In the genomic region with DNA sequence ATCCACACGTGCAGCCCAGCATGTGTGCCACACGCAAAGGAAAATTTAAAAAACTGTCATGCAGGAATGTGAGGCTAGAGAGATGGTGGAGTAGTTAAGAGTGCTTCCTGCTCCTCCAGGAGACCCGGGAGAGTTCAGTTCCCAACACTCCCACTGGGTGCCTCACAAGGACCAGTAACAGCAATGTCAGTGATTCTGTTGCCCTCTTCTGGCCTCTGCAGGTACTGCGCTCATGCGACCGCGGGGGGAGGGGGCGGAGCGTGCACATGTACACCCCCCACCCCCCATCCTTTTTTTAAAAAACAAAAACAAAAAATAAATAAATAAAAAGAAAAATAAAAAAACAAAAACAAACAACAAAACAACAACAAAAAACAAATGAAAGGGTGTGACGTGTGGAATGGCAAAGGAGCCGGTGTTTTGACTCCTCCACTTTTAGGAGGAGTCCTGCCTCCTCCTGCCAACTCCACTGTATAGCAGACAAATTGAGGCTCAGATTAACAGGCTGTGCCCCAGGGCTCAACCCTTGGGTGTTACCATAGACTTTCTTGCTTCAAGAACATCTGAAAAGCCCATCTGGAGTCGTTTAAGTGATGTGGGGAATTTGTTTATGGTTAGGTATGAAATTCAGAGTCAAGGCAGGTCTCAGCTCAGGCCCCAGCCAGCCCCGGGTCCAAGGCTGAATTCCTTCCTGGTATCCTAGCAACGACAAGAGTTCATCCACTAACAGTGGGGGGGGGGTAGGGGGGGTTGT, we compare ENCODE assay signal across 7 mouse cellular contexts. TPM values are rescaled to one million over a fixed set of nuclear protein-coding genes. Genes with fewer than 3 reads are reported as not detected.
A peak's percentile ranks its signal among the peaks of the same experiment; 100 is the strongest.
DNase-seq lines count a peak whose midpoint lies in the region; ATAC-seq and TF ChIP-seq lines count a peak whose summit lies in the region.

No protein-coding gene starts in this region.

- no peak overlapping the region for H3K4me2 ChIP-seq in heart, embryonic 16.5 days (ENCODE audit: low read depth, low read length)

- DNase-seq in ZHBTc4 (ENCODE audit: low read depth, low spot score), result peak; percentile 93
- peak; percentile 83 for DNase-seq in embryo, embryonic 10.5 days (ENCODE audit: low spot score)
- DNase-seq in layer of hippocampus, postnatal 36 days, result peak; percentile 64 to 72
- DNase-seq in spleen, postnatal 36 days (ENCODE audit: low spot score in 2 of 2), result peak; percentile 36 to 44

- H3K4me3 ChIP-seq in ES-Bruce4 (ENCODE audit: low read depth, low read length), result no peak overlapping the region
- H3K4me3 ChIP-seq in heart, embryonic 16.5 days (ENCODE audit: low read length), result no peak overlapping the region

- 9% methylated on average over 14 of the region's 14 CpGs for WGBS in heart, embryonic 16.5 days

- peaks cover 8% of the 10 kb centered on the region for H3K4me1 ChIP-seq in ES-Bruce4 (ENCODE audit: control insufficient read depth, insufficient read depth, low read length)
- H3K4me1 ChIP-seq in heart, embryonic 16.5 days (ENCODE audit: control insufficient read depth, insufficient read depth, low read length), result peaks cover 3% of the 10 kb centered on the region; the same call in 1 of the 2 replicates

- no peaks in the 10 kb centered on the region for H3K36me3 ChIP-seq in ES-Bruce4 (ENCODE audit: control insufficient read depth, insufficient read depth, low read length, poor library complexity, severe bottlenecking)
- no peaks in the 10 kb centered on the region for H3K36me3 ChIP-seq in heart, embryonic 16.5 days (ENCODE audit: control insufficient read depth, insufficient read depth)

- no peaks in the 10 kb centered on the region for H3K27me3 ChIP-seq in ES-Bruce4 (ENCODE audit: control insufficient read depth, insufficient read depth, low read length, poor library complexity, severe bottlenecking)
- H3K27me3 ChIP-seq in heart, embryonic 16.5 days (ENCODE audit: control insufficient read depth, insufficient read depth, low read length), result no peaks in the 10 kb centered on the region

- 0 out of 2 replicates have a peak, but pooled peaks have one; percentile 19 for TF ChIP-seq EP300 in ES-Bruce4 (IDR thresholded peaks at IDR 0.05; ENCODE audit: insufficient read depth, low read depth, low read length)

- TF ChIP-seq POLR2A in ES-Bruce4 (IDR thresholded peaks at IDR 0.05; ENCODE audit: insufficient read depth, low read length), result no peak

- ATAC-seq in heart, embryonic 16.5 days (replicated peaks; ENCODE audit: extremely low read depth, insufficient read depth, low FRiP score), result peak; percentile 57; the same call in 1 of the 2 replicates
- peak; percentile 76 for ATAC-seq in megakaryocyte progenitor cell, adult 5-6 weeks (replicated peaks; ENCODE audit: poor library complexity)

- H3K9ac ChIP-seq in ES-Bruce4 (ENCODE audit: low read depth, poor library complexity, severe bottlenecking), result no peak overlapping the region
- H3K9ac ChIP-seq in heart, embryonic 16.5 days (ENCODE audit: low read length), result no peak overlapping the region

- H3K27ac ChIP-seq in ES-Bruce4 (ENCODE audit: insufficient read depth, low read length), result no peak overlapping the region
- no peak overlapping the region for H3K27ac ChIP-seq in heart, embryonic 16.5 days (ENCODE audit: low read length)

- no peaks in the 10 kb centered on the region for H3K9me3 ChIP-seq in ES-Bruce4 (replicated peaks; ENCODE audit: control insufficient read depth, insufficient read depth, low read length, poor library complexity, severe bottlenecking)
- no peaks in the 10 kb centered on the region for H3K9me3 ChIP-seq in heart, embryonic 16.5 days (replicated peaks; ENCODE audit: control insufficient read depth, low read length)

- peak; percentile 99 for TF ChIP-seq CTCF in ES-Bruce4 (IDR thresholded peaks at IDR 0.05; ENCODE audit: low read depth, low read length)

RNA-seq across cellular contexts. Expression of a gene that starts 4.0 kb away (rescaled TPM):
- not detected in 2 replicates for polyA plus RNA-seq in ES-Bruce4 (2011; ENCODE audit: insufficient read depth, insufficient read length, low read depth, missing spikeins)
- not detected in 2 replicates for polyA plus RNA-seq in heart, embryonic 16.5 days (2015; fragmentation: Nextera tagmentation; extraction: Ambion mirVana)
- total RNA-seq in layer of hippocampus, postnatal 36 days (2021), result not detected
- not detected in 2 replicates for total RNA-seq in megakaryocyte progenitor cell, adult 5-6 weeks (2015)
- total RNA-seq in megakaryocyte progenitor cell, adult 5-6 weeks (2017), result not detected in 2 replicates

RNA-seq across cellular contexts. Expression of a gene that starts 7.3 kb away (rescaled TPM):
- not detected in 2 replicates for polyA plus RNA-seq in ES-Bruce4 (2011; ENCODE audit: insufficient read depth, insufficient read length, low read depth, missing spikeins)
- 2.2 TPM in 1 of 2 replicates, not detected in the other for polyA plus RNA-seq in heart, embryonic 16.5 days (2015; fragmentation: Nextera tagmentation; extraction: Ambion mirVana)
- not detected for total RNA-seq in layer of hippocampus, postnatal 36 days (2021)
- not detected in 2 replicates for total RNA-seq in megakaryocyte progenitor cell, adult 5-6 weeks (2015)
- total RNA-seq in megakaryocyte progenitor cell, adult 5-6 weeks (2017), result not detected in 2 replicates

RNA-seq across cellular contexts. Expression of a gene that starts 22.2 kb away (rescaled TPM):
- not detected in 2 replicates for polyA plus RNA-seq in ES-Bruce4 (2011; ENCODE audit: insufficient read depth, insufficient read length, low read depth, missing spikeins)
- 0.14 and 0.39 TPM in 2 replicates for polyA plus RNA-seq in heart, embryonic 16.5 days (2015; fragmentation: Nextera tagmentation; extraction: Ambion mirVana)
- total RNA-seq in layer of hippocampus, postnatal 36 days (2021), result 1 to 10 TPM; 3.6 to 4.0 TPM
- not detected in 2 replicates for total RNA-seq in megakaryocyte progenitor cell, adult 5-6 weeks (2015)
- total RNA-seq in megakaryocyte progenitor cell, adult 5-6 weeks (2017), result not detected in 2 replicates

RNA-seq across cellular contexts. Expression of a gene that starts 22.6 kb away (rescaled TPM):
- not detected in 2 replicates for polyA plus RNA-seq in ES-Bruce4 (2011; ENCODE audit: insufficient read depth, insufficient read length, low read depth, missing spikeins)
- polyA plus RNA-seq in heart, embryonic 16.5 days (2015; fragmentation: Nextera tagmentation; extraction: Ambion mirVana), result not detected in 2 replicates
- total RNA-seq in layer of hippocampus, postnatal 36 days (2021), result not detected
- total RNA-seq in megakaryocyte progenitor cell, adult 5-6 weeks (2015), result not detected in 2 replicates
- total RNA-seq in megakaryocyte progenitor cell, adult 5-6 weeks (2017), result not detected in 2 replicates

RNA-seq across cellular contexts. Expression of a gene that starts 35.9 kb away (rescaled TPM):
- polyA plus RNA-seq in ES-Bruce4 (2011; ENCODE audit: insufficient read depth, insufficient read length, low read depth, missing spikeins), result 60.2 and 67.1 TPM in 2 replicates
- 34.9 and 54.5 TPM in 2 replicates for polyA plus RNA-seq in heart, embryonic 16.5 days (2015; fragmentation: Nextera tagmentation; extraction: Ambion mirVana)
- total RNA-seq in layer of hippocampus, postnatal 36 days (2021), result 10 to 100 TPM; 67.0 to 92.3 TPM
- total RNA-seq in megakaryocyte progenitor cell, adult 5-6 weeks (2015), result 25.8 and 30.0 TPM in 2 replicates
- 40.2 and 58.9 TPM in 2 replicates for total RNA-seq in megakaryocyte progenitor cell, adult 5-6 weeks (2017)

Comparison
In these comparisons a context has a peak if more than half of its experiments do, and no peak if none do; other contexts are left out.
1. DNase-seq: peak in every context shown above with its lines; median percentile 93 in ZHBTc4; 83 in embryo, embryonic 10.5 days; 68 in layer of hippocampus, postnatal 36 days; 40 in spleen, postnatal 36 days.
2. RNA of a gene that starts 22.2 kb away (total RNA-seq): 3.6 to 4.0 TPM in layer of hippocampus, postnatal 36 days; not detected in megakaryocyte progenitor cell, adult 5-6 weeks; every median in the first group is over 4 times any median in the second.